39 mouse cellular contexts compared by ENCODE assay signal in genomic region chr3:55129181-55129692, GRCm38 (mm10). TPM values are rescaled to one million over a fixed set of nuclear protein-coding genes. Genes with fewer than 3 reads are reported as not detected.
DNase-seq lines count a peak whose midpoint lies in the region; ATAC-seq and TF ChIP-seq lines count a peak whose summit lies in the region.
"Had no signal": no experiment of that assay in that cellular context is flagged by ENCODE, and none has a peak within 500 bp of the region (broad histone marks: within the 10 kb centered on the region; RNA-seq: fewer than 3 reads in every experiment).

No protein-coding gene starts in this region.

- no peak for TF ChIP-seq CTCF in liver, adult 2 months (IDR thresholded peaks at IDR 0.05; ENCODE audit: low read depth, low read length)
- no peak for TF ChIP-seq CTCF in bone marrow, adult 2 months (IDR thresholded peaks at IDR 0.05; ENCODE audit: control insufficient read depth, insufficient read depth, low read length)

- 80% methylated on average over 4 of the region's 4 CpGs for WGBS in liver, adult 2 months
- 67% methylated on average over 4 of the region's 4 CpGs for WGBS in bone marrow, adult 2 months

- no peaks in the 10 kb centered on the region for H3K4me1 ChIP-seq in liver, adult 2 months (ENCODE audit: control insufficient read depth, insufficient read depth, low read length)
- H3K4me1 ChIP-seq in bone marrow, adult 2 months (ENCODE audit: control insufficient read depth, insufficient read depth, low read length): no peaks in the 10 kb centered on the region; the same call in 1 of the 2 replicates
- H3K4me1 ChIP-seq: embryonic facial prominence, embryonic 13.5 days; forebrain, embryonic 10.5 days; hindbrain, embryonic 10.5 days; hindbrain, embryonic 15.5 days; limb, embryonic 10.5 days; limb, embryonic 15.5 days; midbrain, embryonic 10.5 days; midbrain, embryonic 15.5 days; neural tube, embryonic 15.5 days had no signal

- peak; percentile 40 for DNase-seq in liver, adult 2 months (ENCODE audit: extremely low read depth, low read depth, low spot score)
- no peak for DNase-seq in liver
- DNase-seq in left cerebral cortex, postnatal 4 days: no peak
- no peak for DNase-seq in layer of hippocampus, postnatal 25 days (ENCODE audit: extremely low spot score in 1 of 2, low spot score in 1 of 2)
- no peak for DNase-seq in Muller cell, postnatal 12 days (ENCODE audit: inconsistent ontology term)
- DNase-seq: adrenal gland, postnatal 25 days; cerebellum, adult 11 months; cerebellum, adult 9-11 months; gastrocnemius, adult 2 months; gastrocnemius, postnatal 36 days; kidney, adult 11 months; kidney, postnatal 14 days; layer of hippocampus, postnatal 36 days; liver, postnatal 0 days; lung, postnatal 4 days; retina, postnatal 1 day; right cerebral cortex, postnatal 25 days; thymus, adult 18-20 months; thymus, postnatal 25 days had no signal

- H3K36me3 ChIP-seq in liver, adult 2 months (ENCODE audit: control insufficient read depth, insufficient read depth, low read length): peaks cover 53% of the 10 kb centered on the region

- no peaks in the 10 kb centered on the region for H3K79me2 ChIP-seq in liver, adult 2 months (ENCODE audit: control insufficient read depth, insufficient read depth, low read length)

- H3K9ac ChIP-seq in liver, adult 2 months (ENCODE audit: low read depth, low read length): no peak overlapping the region
- H3K9ac ChIP-seq: embryonic facial prominence, embryonic 13.5 days; hindbrain, embryonic 15.5 days; limb, embryonic 15.5 days; liver, postnatal 0 days; midbrain, embryonic 15.5 days; neural tube, embryonic 15.5 days had no signal

- intact Hi-C loops in left cerebral cortex, postnatal 4 days (cut with DNase I): no loop called here

- no peak overlapping the region for H3K4me3 ChIP-seq in liver, adult 2 months (ENCODE audit: insufficient read depth, low read depth, low read length)
- no peak overlapping the region for H3K4me3 ChIP-seq in bone marrow, adult 2 months (replicated peaks; ENCODE audit: control insufficient read depth, low read depth, low read length)
- H3K4me3 ChIP-seq: embryonic facial prominence, embryonic 13.5 days; forebrain, embryonic 10.5 days; gastrocnemius, adult 2 months; hindbrain, embryonic 10.5 days; hindbrain, embryonic 15.5 days; limb, embryonic 10.5 days; limb, embryonic 15.5 days; midbrain, embryonic 10.5 days; midbrain, embryonic 15.5 days; neural tube, embryonic 15.5 days had no signal

- no peak overlapping the region for H3K27ac ChIP-seq in liver, adult 2 months (replicated peaks; ENCODE audit: insufficient read depth, low read depth, low read length)
- 0 out of 2 replicates have a peak overlapping the region, but pooled peaks have one; percentile 4 for H3K27ac ChIP-seq in bone marrow, adult 2 months (ENCODE audit: control insufficient read depth, insufficient read depth, low read depth, low read length, poor library complexity)
- H3K27ac ChIP-seq: embryonic facial prominence, embryonic 13.5 days; forebrain, embryonic 10.5 days; hindbrain, embryonic 10.5 days; hindbrain, embryonic 15.5 days; limb, embryonic 10.5 days; limb, embryonic 15.5 days; midbrain, embryonic 10.5 days; midbrain, embryonic 15.5 days; neural tube, embryonic 15.5 days; stomach, postnatal 0 days had no signal

- no peaks in the 10 kb centered on the region for H3K27me3 ChIP-seq in liver, adult 2 months (ENCODE audit: control insufficient read depth, insufficient read depth, low read length)
- H3K27me3 ChIP-seq: embryonic facial prominence, embryonic 13.5 days; hindbrain, embryonic 15.5 days; limb, embryonic 15.5 days; midbrain, embryonic 15.5 days; neural tube, embryonic 15.5 days had no signal

- peak; percentile 75 for ATAC-seq in granulocyte monocyte progenitor cell, adult 5-6 weeks (replicated peaks; ENCODE audit: poor library complexity, severe bottlenecking)
- ATAC-seq: forebrain, embryonic 16.5 days; inflammation-experienced regulatory T-cells, adult 6 months; liver, postnatal 0 days; midbrain, embryonic 15.5 days had no signal

- TF ChIP-seq POLR2A in liver, adult 2 months (IDR thresholded peaks at IDR 0.05; ENCODE audit: extremely low read depth, insufficient read depth, low read length): no peak
- TF ChIP-seq POLR2A in bone marrow, adult 2 months (IDR thresholded peaks at IDR 0.05; ENCODE audit: borderline replicate concordance, control insufficient read depth, low read depth, low read length): no peak

RNA-seq across cellular contexts. Expression of gene Ccdc169, which starts 7.9 kb away (rescaled TPM):
- 0.09 and 0.40 TPM in 2 replicates for total RNA-seq in liver, adult 2 months (2014; rRNA removed)
- not detected in 2 replicates for polyA plus RNA-seq in liver, adult 2 months (2012; rRNA removed)
- polyA plus RNA-seq in bone marrow, adult 2 months (2011; ENCODE audit: insufficient read depth, insufficient read length, low replicate concordance, missing spikeins): not detected in 2 replicates
- total RNA-seq in granulocyte monocyte progenitor cell, adult 5-6 weeks (2014; fragmentation: Nextera tagmentation): 0.21 TPM in 1 of 2 replicates, not detected in the other
- 0.41 TPM in 1 of 2 replicates, not detected in the other for total RNA-seq in granulocyte monocyte progenitor cell, adult 5-6 weeks (2017)
- total RNA-seq in left cerebral cortex, postnatal 4 days (2021): under 1 TPM; 0.22 to 0.44 TPM
- under 1 TPM; 0.17 to 0.28 TPM for total RNA-seq in layer of hippocampus, postnatal 25 days (2021)
- total RNA-seq: adrenal gland, postnatal 25 days had no signal
- polyA plus RNA-seq: forebrain, embryonic 10.5 days; G1E; heart, embryonic 11.5 days; heart, postnatal 0 days; inflammation-experienced regulatory T-cells, adult 6 months; kidney, embryonic 14.5 days; liver, postnatal 0 days; neural tube, embryonic 15.5 days; spleen, adult 2 months had no signal

RNA-seq across cellular contexts. Expression of gene Spg20, which starts 17.3 kb away (rescaled TPM):
- 19.1 and 21.7 TPM in 2 replicates for total RNA-seq in liver, adult 2 months (2014; rRNA removed)
- 12.6 and 14.1 TPM in 2 replicates for polyA plus RNA-seq in liver, adult 2 months (2012; rRNA removed)
- polyA plus RNA-seq in bone marrow, adult 2 months (2011; ENCODE audit: insufficient read depth, insufficient read length, low replicate concordance, missing spikeins): 6.3 and 6.6 TPM in 2 replicates
- total RNA-seq in granulocyte monocyte progenitor cell, adult 5-6 weeks (2014; fragmentation: Nextera tagmentation): 9.5 and 14.7 TPM in 2 replicates
- total RNA-seq in granulocyte monocyte progenitor cell, adult 5-6 weeks (2017): 19.6 and 26.0 TPM in 2 replicates
- total RNA-seq in left cerebral cortex, postnatal 4 days (2021): 10 to 100 TPM; 14.5 to 15.1 TPM
- 10 to 100 TPM; 31.9 to 33.1 TPM for total RNA-seq in layer of hippocampus, postnatal 25 days (2021)

RNA-seq across cellular contexts. Expression of gene Sohlh2, which starts 52.6 kb away (rescaled TPM):
- total RNA-seq in liver, adult 2 months (2014; rRNA removed): not detected in 2 replicates
- not detected in 2 replicates for polyA plus RNA-seq in liver, adult 2 months (2012; rRNA removed)
- not detected in 2 replicates for polyA plus RNA-seq in bone marrow, adult 2 months (2011; ENCODE audit: insufficient read depth, insufficient read length, low replicate concordance, missing spikeins)
- not detected in 2 replicates for total RNA-seq in granulocyte monocyte progenitor cell, adult 5-6 weeks (2014; fragmentation: Nextera tagmentation)
- total RNA-seq in granulocyte monocyte progenitor cell, adult 5-6 weeks (2017): not detected in 2 replicates
- not detected for total RNA-seq in left cerebral cortex, postnatal 4 days (2021)
- not detected for total RNA-seq in layer of hippocampus, postnatal 25 days (2021)
- total RNA-seq: adrenal gland, postnatal 25 days; G1E; gastrocnemius, adult 2 months; gastrocnemius, postnatal 36 days; layer of hippocampus, postnatal 36 days had no signal
- polyA plus RNA-seq: embryonic facial prominence, embryonic 13.5 days; forebrain, embryonic 10.5 days; forebrain, embryonic 16.5 days; G1E; heart, embryonic 11.5 days; heart, postnatal 0 days; hindbrain, embryonic 10.5 days; inflammation-experienced regulatory T-cells, adult 6 months; kidney, embryonic 14.5 days; limb, embryonic 10.5 days; liver, postnatal 0 days; lung, embryonic 16.5 days; midbrain, embryonic 10.5 days; neural tube, embryonic 15.5 days; spleen, adult 2 months; stomach, postnatal 0 days had no signal
